Mouse (Mus musculus): Measurements from ENCODE around the gene Tmtc2. TPM values are rescaled to one million over a fixed set of nuclear protein-coding genes. Genes with fewer than 3 reads are reported as not detected.

Tmtc2 gene
- polyA plus RNA-seq, 1 experiment: not detected

- Histone ChIP-seq H3K4me3 (ENCODE audit: insufficient read depth, low read depth, low read length) (peak overlapping the region; percentile 86), H3K4me1 (ENCODE audit: control insufficient read depth, insufficient read depth, low read length) (0 out of 2 replicates have a peak, but pooled peaks cover 3% of the 10 kb centered on the region), H3K27ac (ENCODE audit: insufficient read depth, low read depth, low read length) (peak overlapping the region; percentile 52)
- TF ChIP-seq POLR2A (IDR thresholded peaks at IDR 0.05; ENCODE audit: insufficient read depth, low read depth, low read length) (no peak), CTCF (IDR thresholded peaks at IDR 0.05; ENCODE audit: insufficient read depth, low read depth, low read length) (peak; percentile 89)
- under 1% methylated on average over 44 of the region's 44 CpGs for WGBS
Observed at GRCm38 (mm10) chr10:105574695-105575660, 727 bp upstream of the Tmtc2 start.

- WGBS: 1% methylated on average over 37 of the region's 37 CpGs
- TF ChIP-seq CTCF (IDR thresholded peaks at IDR 0.05; ENCODE audit: insufficient read depth, low read depth, low read length) (no peak), POLR2A (IDR thresholded peaks at IDR 0.05; ENCODE audit: insufficient read depth, low read depth, low read length) (no peak)
- H3K27ac ChIP-seq (ENCODE audit: insufficient read depth, low read depth, low read length): peak overlapping the region; percentile 76
- H3K4me3 ChIP-seq (ENCODE audit: insufficient read depth, low read depth, low read length): peak overlapping the region; percentile 86
- 0 out of 2 replicates have a peak, but pooled peaks cover 3% of the 10 kb centered on the region for H3K4me1 ChIP-seq (ENCODE audit: control insufficient read depth, insufficient read depth, low read length)
Observed at GRCm38 (mm10) chr10:105573306-105573907, 844 bp downstream of the Tmtc2 start.

GRCm38 (mm10) chr10:105572829-105573228 lies 1.4 kb downstream of the Tmtc2 start:
- peak overlapping the region; percentile 43 for H3K4me3 ChIP-seq (ENCODE audit: insufficient read depth, low read depth, low read length)
- TF ChIP-seq POLR2A (IDR thresholded peaks at IDR 0.05; ENCODE audit: insufficient read depth, low read depth, low read length) (no peak), CTCF (IDR thresholded peaks at IDR 0.05; ENCODE audit: insufficient read depth, low read depth, low read length) (no peak)
- H3K4me1 ChIP-seq (ENCODE audit: control insufficient read depth, insufficient read depth, low read length): 0 out of 2 replicates have a peak, but pooled peaks cover 3% of the 10 kb centered on the region
- WGBS: 1% methylated on average over 16 of the region's 16 CpGs
- no peak overlapping the region for H3K27ac ChIP-seq (ENCODE audit: insufficient read depth, low read depth, low read length)

- WGBS: 18% methylated on average over 7 of the region's 7 CpGs
- Histone ChIP-seq H3K4me1 (ENCODE audit: control insufficient read depth, insufficient read depth, low read length) (0 out of 2 replicates have a peak, but pooled peaks cover 3% of the 10 kb centered on the region), H3K27ac (ENCODE audit: insufficient read depth, low read depth, low read length) (no peak overlapping the region), H3K4me3 (ENCODE audit: insufficient read depth, low read depth, low read length) (peak overlapping the region; percentile 36)
- no peak for TF ChIP-seq CTCF (IDR thresholded peaks at IDR 0.05; ENCODE audit: insufficient read depth, low read depth, low read length)
- no peak for TF ChIP-seq POLR2A (IDR thresholded peaks at IDR 0.05; ENCODE audit: insufficient read depth, low read depth, low read length)
Observed at GRCm38 (mm10) chr10:105572301-105572700, 1.9 kb downstream of the Tmtc2 start.

- H3K4me1 ChIP-seq (ENCODE audit: control insufficient read depth, insufficient read depth, low read length): 0 out of 2 replicates have a peak, but pooled peaks cover 3% of the 10 kb centered on the region
- no peak overlapping the region for H3K27ac ChIP-seq (ENCODE audit: insufficient read depth, low read depth, low read length)
- peak overlapping the region; percentile 16; the same call in 1 of the 2 replicates for H3K4me3 ChIP-seq (ENCODE audit: insufficient read depth, low read depth, low read length)
- no peak for TF ChIP-seq CTCF (IDR thresholded peaks at IDR 0.05; ENCODE audit: insufficient read depth, low read depth, low read length)
- no peak for TF ChIP-seq POLR2A (IDR thresholded peaks at IDR 0.05; ENCODE audit: insufficient read depth, low read depth, low read length)
- WGBS: 26% methylated on average over 4 of the region's 4 CpGs
Observed at GRCm38 (mm10) chr10:105571831-105572230, 2.4 kb downstream of the Tmtc2 start.

- Histone ChIP-seq H3K4me3 (ENCODE audit: insufficient read depth, low read depth, low read length) (no peak overlapping the region), H3K27ac (ENCODE audit: insufficient read depth, low read depth, low read length) (no peak overlapping the region), H3K4me1 (ENCODE audit: control insufficient read depth, insufficient read depth, low read length) (0 out of 2 replicates have a peak, but pooled peaks cover 3% of the 10 kb centered on the region)
- TF ChIP-seq POLR2A (IDR thresholded peaks at IDR 0.05; ENCODE audit: insufficient read depth, low read depth, low read length) (no peak), CTCF (IDR thresholded peaks at IDR 0.05; ENCODE audit: insufficient read depth, low read depth, low read length) (no peak)
- 61% methylated on average over 8 of the region's 8 CpGs for WGBS
Observed at GRCm38 (mm10) chr10:105571019-105571418, 3.2 kb downstream of the Tmtc2 start.

- no peak for TF ChIP-seq CTCF (IDR thresholded peaks at IDR 0.05; ENCODE audit: insufficient read depth, low read depth, low read length)
- TF ChIP-seq POLR2A (IDR thresholded peaks at IDR 0.05; ENCODE audit: insufficient read depth, low read depth, low read length): no peak
- 92% methylated on average over 4 of the region's 4 CpGs for WGBS
- H3K4me1 ChIP-seq (ENCODE audit: control insufficient read depth, insufficient read depth, low read length): 0 out of 2 replicates have a peak, but pooled peaks cover 3% of the 10 kb centered on the region
- H3K27ac ChIP-seq (ENCODE audit: insufficient read depth, low read depth, low read length): no peak overlapping the region
- no peak overlapping the region for H3K4me3 ChIP-seq (ENCODE audit: insufficient read depth, low read depth, low read length)
Observed at GRCm38 (mm10) chr10:105569573-105569972, 4.7 kb downstream of the Tmtc2 start.

GRCm38 (mm10) chr10:105567825-105568531 lies 6.3 kb downstream of the Tmtc2 start:
- WGBS: 94% methylated on average over 8 of the region's 8 CpGs
- Histone ChIP-seq H3K27ac (ENCODE audit: insufficient read depth, low read depth, low read length) (no peak overlapping the region), H3K4me3 (ENCODE audit: insufficient read depth, low read depth, low read length) (no peak overlapping the region), H3K4me1 (ENCODE audit: control insufficient read depth, insufficient read depth, low read length) (peaks cover 5% of the 10 kb centered on the region; the same call in 1 of the 2 replicates)
- TF ChIP-seq CTCF (IDR thresholded peaks at IDR 0.05; ENCODE audit: insufficient read depth, low read depth, low read length) (no peak), POLR2A (IDR thresholded peaks at IDR 0.05; ENCODE audit: insufficient read depth, low read depth, low read length) (no peak)

Data from olfactory bulb, adult 2 months (tissue).